9 mouse cellular contexts compared by ENCODE assay signal in genomic region chr19:19005144-19005543, GRCm38 (mm10).
DNase-seq lines count a peak whose midpoint lies in the region; ATAC-seq lines count a peak whose summit lies in the region.
"Had no signal": no experiment of that assay in that cellular context is flagged by ENCODE, and none has a peak within 500 bp of the region (broad histone marks: within the 10 kb centered on the region; RNA-seq: fewer than 3 reads in every experiment).

No protein-coding gene starts in this region.

- no peaks in the 10 kb centered on the region for H3K36me3 ChIP-seq in heart, embryonic 10.5 days
- H3K36me3 ChIP-seq: embryonic facial prominence, embryonic 15.5 days had no signal

- no peaks in the 10 kb centered on the region for H3K9me3 ChIP-seq in heart, embryonic 10.5 days
- H3K9me3 ChIP-seq: embryonic facial prominence, embryonic 15.5 days had no signal

- H3K4me1 ChIP-seq in heart, embryonic 10.5 days: no peaks in the 10 kb centered on the region
- H3K4me1 ChIP-seq: embryonic facial prominence, embryonic 15.5 days had no signal

- H3K27ac ChIP-seq in heart, embryonic 10.5 days: no peak overlapping the region
- H3K27ac ChIP-seq: embryonic facial prominence, embryonic 15.5 days had no signal

- WGBS in heart, embryonic 10.5 days: 69% methylated on average over 6 of the region's 6 CpGs

- DNase-seq in 3T3-L1 (ENCODE audit: low read depth, low spot score): peak; percentile 14
- peak; percentile 14 for DNase-seq in embryo, embryonic 9.5 days (ENCODE audit: extremely low spot score)
- DNase-seq in kidney, postnatal 4 days: peak; percentile 26 to 29
- DNase-seq in mesoderm, embryonic 11.5 days (ENCODE audit: low read depth, low spot score): peak; percentile 47
- DNase-seq in heart, embryonic 10.5 days (ENCODE audit: low spot score): no peak
- no peak for DNase-seq in gastrocnemius, adult 8-10 months (ENCODE audit: low spot score in 2 of 2)
- no peak for DNase-seq in ovary, postnatal 10 days (ENCODE audit: low spot score)

- no peak overlapping the region for H3K4me3 ChIP-seq in heart, embryonic 10.5 days
- H3K4me3 ChIP-seq: embryonic facial prominence, embryonic 15.5 days had no signal

- H3K27me3 ChIP-seq in heart, embryonic 10.5 days (ENCODE audit: insufficient read depth, poor library complexity, severe bottlenecking): no peaks in the 10 kb centered on the region
- H3K27me3 ChIP-seq: embryonic facial prominence, embryonic 15.5 days had no signal

- no peak for ATAC-seq in erythroblast, adult 5-6 weeks (replicated peaks; ENCODE audit: low FRiP score, poor library complexity, severe bottlenecking)

Comparison
In these comparisons a context has a peak if more than half of its experiments do, and no peak if none do; other contexts are left out.
1. DNase-seq: peak in 3T3-L1 (single experiment), embryo, embryonic 9.5 days (single experiment), kidney, postnatal 4 days (2 of 2) and mesoderm, embryonic 11.5 days (single experiment); none in heart, embryonic 10.5 days (single experiment), gastrocnemius, adult 8-10 months (0 of 2) and ovary, postnatal 10 days (single experiment).